Mouse (Mus musculus): ENCODE measurements around the gene Trim8.

The Trim8 gene

DNA sequence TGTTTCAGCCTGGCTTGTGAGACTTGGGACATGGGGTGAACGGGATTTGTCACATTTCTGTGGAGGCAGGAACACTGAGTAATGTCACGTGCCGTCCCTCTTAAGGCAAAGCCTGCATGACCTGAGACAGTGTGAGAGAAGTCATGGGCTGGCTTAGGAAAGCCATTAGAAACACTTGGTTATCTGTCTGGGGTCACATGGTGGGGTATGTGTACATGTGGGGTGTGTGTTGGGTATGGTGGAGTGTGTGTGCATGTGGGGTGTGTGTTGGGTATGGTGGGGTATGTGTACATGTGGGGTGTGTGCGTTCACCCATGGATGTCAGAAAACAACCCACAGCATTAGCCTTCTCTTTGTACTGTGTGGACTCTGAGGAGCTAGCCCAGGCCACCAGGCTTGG is 48.9 kb downstream of the Trim8 start:
- DNase-seq (ENCODE audit: low spot score), result no peak

DNA sequence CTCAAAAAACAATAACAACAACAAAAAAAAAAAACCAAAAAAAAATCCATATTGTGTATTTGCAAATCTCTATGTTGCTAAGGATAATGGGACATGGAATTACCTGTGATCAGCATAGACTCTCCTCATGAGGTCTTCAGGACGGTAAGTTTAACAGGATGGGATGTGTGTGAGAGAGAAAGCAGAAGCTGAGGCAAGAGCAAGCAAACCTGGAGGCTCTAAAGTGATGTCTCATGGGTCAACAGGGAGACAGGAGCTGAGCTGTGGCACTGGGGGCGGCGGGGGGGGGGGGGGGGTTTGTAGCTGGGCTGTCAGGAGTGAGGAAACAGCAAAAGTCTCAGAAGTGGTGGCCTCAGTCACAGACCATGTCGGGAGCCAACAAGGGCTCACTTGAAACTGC is 51.0 kb downstream of the Trim8 start:
- no peak for DNase-seq (ENCODE audit: low spot score)

DNA sequence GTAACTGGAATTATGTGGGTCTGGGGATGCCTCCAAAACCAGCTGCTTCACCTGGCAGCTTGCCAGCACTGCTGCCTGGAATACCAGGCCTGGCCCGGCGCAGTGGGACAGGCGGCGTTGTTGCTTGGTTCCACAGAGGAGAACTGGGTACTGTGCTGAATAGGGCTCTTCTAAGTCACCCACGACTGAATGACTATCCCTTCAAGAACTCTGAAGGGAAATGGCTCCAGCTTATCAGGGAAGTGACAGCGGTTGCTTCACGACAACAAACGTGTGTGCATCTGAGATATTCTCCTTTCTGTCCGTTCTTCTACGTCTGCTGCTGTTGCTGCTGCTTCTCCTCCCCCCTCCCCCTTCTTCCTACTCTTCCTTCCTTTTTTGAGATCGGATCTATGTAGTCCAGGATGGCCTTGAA is 52.0 kb downstream of the Trim8 start:
- peak; percentile 61 for DNase-seq (ENCODE audit: low spot score)

DNA sequence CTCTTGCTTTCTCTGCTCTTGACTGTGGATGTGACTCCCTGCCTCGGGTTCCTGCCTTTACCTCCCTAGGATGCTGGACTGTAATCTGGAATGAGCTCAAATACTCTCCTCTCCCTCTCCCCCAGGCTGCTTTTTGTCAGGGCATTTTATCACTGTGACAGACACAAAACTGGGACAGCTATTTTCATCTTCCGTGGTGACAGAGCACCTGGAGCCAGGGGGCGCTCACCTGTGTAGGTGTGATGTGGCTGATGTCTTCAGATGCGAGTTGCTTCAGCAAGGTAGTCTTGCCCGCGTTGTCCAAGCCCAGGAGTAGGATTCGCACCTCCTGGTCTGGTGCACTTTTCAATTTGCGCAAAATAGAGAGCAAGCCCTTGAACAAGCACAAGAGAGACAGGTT is 56.5 kb downstream of the Trim8 start:
- no peak for DNase-seq (ENCODE audit: low spot score)

DNA sequence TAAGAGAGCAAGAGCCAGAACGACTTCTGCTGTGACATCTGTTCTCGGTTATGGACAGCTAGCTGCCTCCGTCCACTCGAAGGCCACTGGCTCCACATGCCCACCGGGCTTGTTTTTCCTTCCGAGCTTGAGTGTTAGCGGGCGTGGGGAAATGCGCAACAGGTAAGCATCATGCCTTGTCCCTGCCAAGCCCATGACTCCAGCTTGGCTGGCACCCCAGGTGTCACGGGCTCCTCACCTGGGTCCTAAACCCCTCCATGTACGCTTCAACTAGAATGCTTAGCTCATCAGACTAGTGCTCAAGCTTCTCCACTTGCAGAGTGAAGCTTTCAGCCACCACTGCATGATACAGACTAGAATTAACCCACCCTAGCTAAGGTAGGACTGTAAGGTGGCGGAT is 57.1 kb downstream of the Trim8 start:
- DNase-seq (ENCODE audit: low spot score), result no peak

DNA sequence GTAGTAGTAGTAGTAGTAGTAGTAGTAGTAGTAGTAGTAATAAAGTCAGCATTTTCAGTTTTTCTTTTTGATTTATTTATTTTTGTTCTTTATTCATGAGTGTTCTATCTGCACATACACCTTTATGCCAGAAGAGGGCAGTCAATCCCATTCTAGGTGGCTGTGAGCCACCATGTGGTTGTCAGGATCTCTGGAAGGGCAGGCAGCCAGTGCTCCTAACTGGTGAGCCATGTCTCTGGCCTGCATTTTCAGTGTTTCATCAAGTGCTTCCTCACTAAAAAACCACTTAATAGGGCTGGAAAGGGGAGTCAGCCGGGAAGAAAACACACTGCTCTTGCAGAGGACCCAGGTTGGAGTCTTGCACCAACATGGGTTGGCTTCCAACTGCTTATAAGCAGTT is 60.6 kb downstream of the Trim8 start:
- peak; percentile 57 for DNase-seq (ENCODE audit: low spot score)

DNA sequence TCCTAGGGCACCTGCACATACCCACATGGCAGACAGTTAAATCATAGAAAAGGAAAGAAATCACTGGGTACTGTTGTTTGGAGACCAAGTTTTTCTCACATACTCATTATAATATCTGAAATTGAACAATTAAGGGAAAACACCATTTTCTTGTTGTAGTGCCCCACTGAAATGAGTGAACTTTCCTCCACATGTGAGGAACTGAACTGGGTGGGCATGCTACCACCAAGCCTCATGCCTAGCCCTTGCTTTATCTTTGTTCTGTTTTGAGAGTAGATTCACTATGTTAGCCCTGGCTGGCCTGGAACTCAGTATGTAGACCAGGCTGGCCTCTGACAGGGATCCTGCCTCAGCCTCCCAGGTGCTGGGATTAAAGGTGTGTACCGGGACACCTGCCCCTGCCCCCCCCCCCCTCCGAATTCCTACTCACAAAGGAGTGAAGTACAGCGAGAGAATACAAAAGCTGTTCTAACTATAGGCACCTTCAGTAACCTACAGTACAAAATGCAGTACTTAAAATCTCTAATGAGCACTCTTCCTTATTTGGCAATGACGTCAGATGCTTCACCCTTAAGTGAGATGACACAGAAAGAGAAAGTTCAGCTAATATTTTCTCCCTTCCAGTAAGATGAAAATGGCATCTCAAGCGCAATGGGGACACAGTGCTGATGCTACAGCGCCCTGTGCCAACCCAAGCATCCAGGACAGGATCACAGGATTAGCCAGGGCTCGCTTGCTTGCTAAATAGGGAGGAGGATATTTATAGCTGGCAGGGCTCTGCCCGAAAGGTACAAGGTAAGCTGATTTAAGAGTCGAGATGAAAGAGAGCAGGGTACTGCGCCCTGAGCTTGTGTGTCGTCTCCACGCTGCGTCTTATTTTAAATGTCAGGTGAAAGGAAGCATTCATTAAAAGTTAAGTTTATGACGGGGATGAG is 61.3 kb downstream of the Trim8 start:
- DNase-seq (ENCODE audit: low spot score), result no peak

DNA sequence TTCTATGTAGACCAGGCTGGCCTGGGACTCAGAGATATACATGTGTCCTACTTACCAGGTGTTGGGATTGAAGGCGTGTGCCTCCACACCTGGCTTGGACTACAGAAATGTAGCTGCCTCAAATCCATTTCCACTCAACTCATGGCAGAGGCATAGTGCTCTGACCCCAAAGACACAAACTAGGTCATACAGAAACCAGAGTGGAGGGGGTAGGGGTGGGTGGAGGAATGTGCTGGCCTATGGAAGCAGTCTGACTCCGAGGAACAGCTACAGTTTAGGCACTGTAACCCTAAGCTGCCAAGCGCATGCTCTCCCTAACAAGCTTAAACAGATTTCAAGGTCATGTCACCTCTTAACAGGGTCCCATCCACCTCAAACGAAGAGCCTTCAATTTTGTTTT is 62.1 kb downstream of the Trim8 start:
- no peak for DNase-seq (ENCODE audit: low spot score)

DNA sequence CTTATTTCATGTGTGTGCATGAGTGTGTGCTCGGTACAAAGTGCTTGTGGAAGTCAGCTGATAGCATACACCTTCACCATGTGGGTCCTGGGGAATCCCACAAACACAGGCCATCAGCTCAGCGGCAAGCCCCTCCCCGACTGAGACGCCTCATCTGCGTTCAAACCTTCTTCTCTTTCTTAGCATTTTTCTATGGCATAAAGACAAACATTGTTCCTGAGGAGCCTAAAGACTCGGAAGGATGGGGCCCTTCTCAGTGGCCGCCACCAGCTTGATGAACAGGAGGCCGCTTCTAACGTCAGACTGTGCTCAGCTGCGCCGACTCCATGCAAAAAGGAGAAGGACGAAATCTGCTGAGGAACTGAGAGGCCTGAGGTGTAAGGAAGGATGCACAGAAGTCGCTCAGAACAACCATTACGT is 62.6 kb downstream of the Trim8 start:
- no peak for DNase-seq (ENCODE audit: low spot score)
